Mouse (Mus musculus): ENCODE measurements around the gene Cnfn. TPM values are rescaled to one million over a fixed set of nuclear protein-coding genes. Genes with fewer than 3 reads are reported as not detected.
A peak's percentile ranks its signal among the peaks of the same experiment; 100 is the strongest.
"Not testable (repeated sequence)": the region's sequence is repeated elsewhere in the genome, so short reads cannot be mapped to it uniquely, and the experiment has no call there.

Gene Cnfn
- not detected in 2 replicates for total RNA-seq (2021)
- long read RNA-seq, result 0 reads

- no peak for DNase-seq
Measured at GRCm38 (mm10) chr7:25369058-25369749, at the start of gene Cnfn. Gene Cnfn (minus strand): TSS chr7:25369724.

DNA sequence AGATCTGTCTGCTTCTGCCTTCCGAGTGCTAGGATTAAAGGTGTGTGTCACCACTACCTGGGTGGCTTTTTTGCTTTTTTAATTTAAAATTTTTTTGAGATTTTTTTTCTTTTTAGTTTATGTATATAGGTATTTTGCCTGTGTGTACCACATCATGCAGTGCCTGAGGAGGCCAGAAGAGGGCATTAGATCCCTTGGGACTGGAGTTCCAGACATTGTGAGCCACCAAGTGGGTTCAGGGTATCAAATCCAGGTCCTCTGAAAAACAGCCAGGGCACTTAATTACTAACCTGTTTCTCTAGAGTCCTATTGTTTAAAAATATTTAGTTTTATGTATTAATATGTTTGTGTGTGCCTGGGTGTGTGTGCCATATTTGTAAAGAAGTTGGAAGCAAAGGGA lies 48.1 kb upstream of the Cnfn start:
- DNase-seq, result peak; percentile 38

GRCm38 (mm10) chr7:25412833-25413441 lies 43.4 kb upstream of the Cnfn start, which contains the start of gene Cxcl17:
Gene Cxcl17 (minus strand): TSS chr7:25412886.
- DNase-seq, result no peak

DNA sequence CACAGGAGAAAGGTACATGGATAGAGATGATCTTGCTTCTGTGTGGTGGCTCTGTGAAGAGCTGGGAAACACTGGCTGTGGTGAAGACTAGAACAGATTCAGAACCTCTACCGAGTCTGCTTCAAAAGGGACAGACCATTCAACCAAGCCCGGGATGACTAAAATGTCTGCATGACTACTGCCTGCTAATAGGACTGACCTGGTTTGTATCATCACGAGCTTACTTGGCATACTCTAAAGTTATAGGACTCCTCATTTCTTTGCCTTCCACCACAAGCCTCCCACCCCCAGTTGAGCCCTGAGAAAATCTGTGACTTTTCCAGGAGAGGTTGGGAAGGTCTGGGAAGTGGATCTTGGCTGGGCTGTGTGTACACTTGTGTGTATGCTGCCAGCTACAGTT lies 42.3 kb upstream of the Cnfn start:
- no peak for DNase-seq

DNA sequence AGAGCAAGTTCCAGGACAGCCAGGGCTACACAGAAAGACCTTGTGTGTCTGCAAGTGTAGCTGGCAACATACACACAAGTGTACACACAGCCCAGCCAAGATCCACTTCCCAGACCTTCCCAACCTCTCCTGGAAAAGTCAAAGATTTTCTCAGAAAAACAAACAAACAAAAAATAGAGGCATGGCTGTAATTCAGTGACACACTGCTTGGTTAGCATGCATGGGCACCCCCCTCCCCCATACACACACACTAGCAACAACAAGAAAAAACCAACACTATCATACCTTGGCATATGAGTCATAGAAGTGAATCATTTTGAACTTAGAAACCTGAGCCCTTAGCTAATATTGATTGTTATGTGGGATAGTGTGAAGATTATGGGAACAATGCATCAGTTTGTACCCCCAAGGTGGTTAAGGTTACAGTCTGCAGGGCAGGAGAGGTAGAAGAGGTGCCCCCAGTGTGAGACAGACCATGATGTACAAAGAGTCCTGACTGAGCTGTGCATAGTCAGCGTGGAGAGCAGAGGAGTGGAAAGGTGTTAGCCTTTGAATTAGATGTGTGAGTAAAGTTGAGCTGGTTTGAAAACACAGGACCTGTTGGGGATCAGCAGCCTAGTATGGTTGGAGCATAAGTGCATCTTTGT lies 41.6 kb upstream of the Cnfn start:
- DNase-seq, result no peak

GRCm38 (mm10) chr7:25409114-25409760 lies 39.7 kb upstream of the Cnfn start:
- no peak for DNase-seq

DNA sequence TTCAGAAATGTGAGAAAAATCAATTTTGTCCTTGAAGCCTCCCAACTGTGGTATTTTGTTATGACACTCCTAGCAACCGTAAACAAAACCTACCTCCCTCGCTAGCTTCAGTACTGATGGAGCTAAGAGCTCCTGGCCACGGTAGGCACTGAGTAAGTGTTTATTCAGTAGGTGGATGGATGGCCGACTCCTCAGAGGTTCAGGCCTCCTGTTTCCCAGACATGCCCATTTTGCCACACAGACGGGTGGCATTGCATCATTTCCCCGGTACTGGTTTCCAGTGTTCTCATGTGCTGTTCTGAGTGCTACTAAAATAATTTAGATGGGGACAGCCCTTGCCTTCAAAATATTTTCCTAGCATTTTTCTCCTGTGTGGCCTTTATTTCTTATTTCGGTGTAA lies 36.9 kb upstream of the Cnfn start:
- DNase-seq, result no peak

GRCm38 (mm10) chr7:25402671-25403101 lies 33.2 kb upstream of the Cnfn start:
- DNase-seq, result peak; percentile 55

DNA sequence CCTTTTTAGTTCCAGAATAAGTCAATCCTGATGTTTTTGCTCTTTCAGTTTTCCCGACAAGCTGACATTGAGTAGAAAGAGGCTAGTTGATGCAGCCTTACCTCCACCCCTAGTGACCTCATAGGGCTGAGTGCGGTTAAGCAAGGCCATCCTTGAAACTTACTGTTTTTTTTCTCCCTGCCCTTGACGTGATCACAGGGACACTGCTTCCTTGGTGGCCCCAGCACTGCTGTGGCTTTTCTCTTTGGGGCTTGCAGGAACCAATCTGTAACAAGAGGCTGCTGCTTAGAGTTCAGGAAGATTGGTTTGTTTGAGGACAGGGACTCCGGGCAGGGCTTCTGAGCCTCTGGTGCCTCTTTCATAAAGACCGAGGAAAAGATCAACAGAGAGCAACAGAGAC lies 32.5 kb upstream of the Cnfn start:
- DNase-seq, result peak; percentile 47

- no peak for DNase-seq
Measured at GRCm38 (mm10) chr7:25401551-25401950, 32.0 kb upstream of the Cnfn start.

- not testable (repeated sequence) for DNase-seq
Measured at GRCm38 (mm10) chr7:25399028-25399427, 29.5 kb upstream of the Cnfn start.

DNA sequence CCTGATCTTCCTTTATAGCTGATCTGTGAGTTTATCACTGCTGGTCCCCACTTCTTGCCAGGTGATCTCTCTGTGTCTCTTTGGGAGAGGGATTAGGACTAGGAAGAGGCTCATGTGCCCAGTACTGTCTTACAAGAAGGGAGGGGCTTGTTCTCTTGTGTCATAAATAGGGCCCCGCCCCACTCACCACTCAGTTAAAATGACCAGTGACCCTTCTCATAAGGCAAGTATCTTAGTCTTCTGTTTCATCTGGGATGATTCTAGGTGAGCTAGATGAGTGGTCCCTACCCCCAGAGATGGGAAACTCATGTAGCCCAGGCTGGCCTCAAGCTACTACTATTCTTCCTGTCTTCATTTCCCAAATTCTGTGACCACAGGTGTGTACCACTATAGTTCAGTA lies 29.1 kb upstream of the Cnfn start, which contains the start of gene Lipe:
Gene Lipe (minus strand): TSS at position 101 of the 400 bp plus-strand sequence.
- DNase-seq, result no peak

DNA sequence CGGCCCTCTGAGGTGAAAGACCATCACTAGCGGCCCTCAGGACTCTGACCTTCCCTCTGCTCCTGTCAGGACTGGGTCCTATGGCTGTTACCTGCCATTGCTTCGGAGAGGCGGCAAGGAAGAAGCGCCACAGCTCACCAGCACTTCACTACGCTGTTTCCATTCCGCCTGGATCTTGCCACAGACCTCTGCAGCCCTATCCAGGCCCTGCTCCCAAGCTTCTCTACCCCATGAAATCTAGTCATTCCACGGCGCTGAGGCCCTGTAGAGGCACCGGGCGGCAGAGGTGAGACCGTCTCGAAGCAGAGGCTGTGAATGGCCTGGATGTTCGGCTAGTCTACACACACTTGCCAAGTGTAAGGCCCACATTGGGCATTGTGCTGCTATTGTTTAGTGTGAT lies 27.1 kb upstream of the Cnfn start:
- no peak for DNase-seq

- peak; percentile 98 for DNase-seq
Measured at GRCm38 (mm10) chr7:25395558-25396521, 26.3 kb upstream of the Cnfn start.

- DNase-seq, result no peak
Measured at GRCm38 (mm10) chr7:25395186-25395557, 25.6 kb upstream of the Cnfn start.

DNA sequence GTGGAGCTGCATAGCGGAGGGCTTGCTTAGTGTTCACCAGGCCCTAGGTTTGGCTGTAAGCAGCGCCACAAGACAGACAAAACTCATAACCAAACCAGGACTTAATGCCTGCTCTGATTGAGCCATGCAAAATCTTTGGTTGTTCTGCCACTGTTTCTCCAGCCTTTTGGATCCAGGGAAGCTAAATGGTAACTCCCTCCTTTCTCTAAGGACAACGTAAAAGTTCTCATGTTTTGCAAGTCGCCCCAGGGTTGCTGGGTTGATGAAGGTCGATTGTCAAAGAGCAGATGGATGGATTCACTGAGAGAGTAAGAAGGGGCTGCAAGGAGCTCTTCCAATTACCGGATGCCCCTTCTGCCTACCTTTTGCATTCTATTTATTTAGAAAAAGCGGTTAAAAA lies 25.2 kb upstream of the Cnfn start:
- DNase-seq, result no peak

- DNase-seq, result peak; percentile 34
Measured at GRCm38 (mm10) chr7:25393451-25394210, 24.1 kb upstream of the Cnfn start.

GRCm38 (mm10) chr7:25392851-25393250 lies 23.3 kb upstream of the Cnfn start:
- no peak for DNase-seq

GRCm38 (mm10) chr7:25391856-25392453 lies 22.4 kb upstream of the Cnfn start:
- DNase-seq, result no peak

GRCm38 (mm10) chr7:25390986-25391385 lies 21.5 kb upstream of the Cnfn start:
- peak; percentile 49 for DNase-seq

All from adrenal gland, postnatal 25 days (tissue).